Mouse (Mus musculus) R1 (cell line): ENCODE data around the gene Pdcd4.

Experiments
- DNase-seq: peaks from one replicate; pipeline ENCODE4 v3.0.0-alpha.2; 2018; ENCODE audit warnings: low read depth, low spot score

Gene Pdcd4

DNA sequence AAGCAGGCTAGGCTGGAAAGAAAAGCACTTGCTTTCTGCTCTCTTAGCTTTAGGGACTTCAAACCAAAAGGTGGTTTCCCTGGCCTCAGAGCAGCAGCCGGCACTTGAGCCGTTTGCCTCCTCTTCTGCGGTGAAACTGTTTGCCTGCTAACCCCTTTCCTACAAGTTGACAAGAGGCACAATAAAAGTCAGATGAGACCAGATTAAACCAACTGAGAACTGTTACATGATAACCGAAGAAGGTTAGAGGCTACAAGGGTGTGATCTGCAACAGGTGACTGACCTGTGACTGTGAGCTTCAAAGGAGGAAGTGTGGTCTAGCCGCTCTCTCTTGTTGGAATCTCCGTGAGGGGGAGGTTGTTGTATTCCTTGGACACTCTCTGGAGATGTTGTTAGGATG is 20.5 kb upstream of the Pdcd4 start:
- DNase-seq: no peak

DNA sequence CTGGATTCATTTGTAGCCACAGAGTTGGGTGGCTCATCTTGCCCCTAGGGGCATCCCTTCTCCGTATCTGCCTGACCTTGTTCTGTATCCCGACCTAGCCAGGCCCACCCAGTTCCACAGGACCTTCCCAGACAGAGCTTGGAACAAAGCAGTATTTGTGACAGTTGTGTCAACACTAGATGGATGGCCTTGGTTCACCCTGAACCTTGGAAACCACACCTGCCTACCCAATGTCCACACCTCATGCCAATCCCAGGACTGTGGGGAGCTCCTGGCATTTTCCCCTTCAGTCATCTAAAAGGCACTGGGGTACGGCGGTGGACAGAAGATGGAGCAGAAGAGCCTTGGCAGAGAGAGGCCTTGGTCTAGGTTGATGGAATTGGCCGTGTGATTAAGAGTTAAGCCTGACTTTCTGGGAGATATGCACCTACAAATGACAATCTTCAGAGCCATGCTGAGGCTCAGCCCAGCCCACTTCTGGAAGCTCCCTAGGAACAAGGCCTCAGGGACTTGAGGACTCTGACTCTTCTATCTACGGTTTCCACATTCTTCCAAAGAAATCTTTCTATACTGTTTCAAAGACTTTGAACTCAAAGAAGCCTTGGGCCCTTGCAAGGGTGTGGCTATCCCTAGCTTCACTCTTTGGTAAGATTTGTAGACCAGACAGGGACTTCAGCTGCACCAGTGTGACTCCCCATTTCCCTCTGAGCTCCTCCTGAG is 18.9 kb upstream of the Pdcd4 start:
- DNase-seq: no peak

DNA sequence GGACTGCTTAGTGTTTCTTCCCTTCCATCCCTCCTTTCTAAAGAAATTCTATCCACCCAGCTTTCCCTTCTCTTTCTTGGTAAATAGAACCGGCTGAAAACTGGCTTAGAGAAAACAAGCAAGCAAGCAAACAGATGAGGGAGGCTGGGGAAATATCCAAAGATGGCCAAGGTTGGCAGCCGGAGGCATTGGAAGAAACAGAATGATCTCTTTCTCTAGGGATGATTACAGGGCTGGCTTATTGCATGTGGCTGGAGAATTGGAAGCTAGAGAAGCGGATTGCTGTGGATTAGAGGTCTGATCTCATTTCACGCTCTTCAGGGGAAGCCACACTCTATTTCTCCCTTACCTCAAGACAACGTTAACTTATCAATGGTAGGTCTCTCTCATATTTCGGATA is 16.8 kb upstream of the Pdcd4 start:
- DNase-seq: no peak

DNA sequence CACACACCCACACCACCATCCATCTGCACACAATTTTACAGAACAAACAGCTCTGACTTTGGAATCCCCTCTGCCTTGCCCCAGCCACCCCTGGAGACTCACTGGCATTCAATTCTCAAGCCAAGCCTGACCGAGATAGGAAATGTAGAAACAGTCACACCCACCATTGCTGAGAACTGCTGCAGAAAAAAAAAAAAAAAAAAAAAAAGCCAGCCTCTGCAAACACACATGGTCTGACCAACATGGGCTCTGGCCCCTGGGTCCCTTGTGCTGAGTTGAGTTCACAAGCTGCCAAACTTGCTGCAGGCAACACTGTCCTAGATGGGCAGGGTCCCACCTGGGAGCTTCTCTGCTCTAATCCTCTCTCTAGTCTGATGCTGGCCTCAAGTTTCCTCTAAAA is 14.3 kb upstream of the Pdcd4 start:
- DNase-seq: no peak

DNA sequence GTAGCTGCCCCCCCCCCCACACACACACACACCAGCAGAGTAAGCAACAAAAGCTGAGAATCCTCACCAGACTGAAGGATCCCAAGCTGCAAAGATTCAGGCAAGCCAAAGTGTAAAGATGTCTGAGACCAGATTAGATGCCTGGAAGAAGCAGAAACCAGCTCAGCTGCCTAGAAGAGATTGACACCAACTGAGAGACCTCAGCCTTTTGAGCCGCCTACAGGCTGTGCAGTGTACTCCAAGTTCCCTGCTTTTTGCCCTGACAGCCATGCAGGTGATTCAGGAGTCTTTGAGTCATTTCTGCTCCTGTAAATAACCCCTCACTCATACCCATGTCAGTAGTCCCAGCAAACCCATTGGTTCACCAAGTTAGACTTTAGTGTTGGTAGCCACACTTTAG is 11.6 kb upstream of the Pdcd4 start:
- peak; percentile 27 for DNase-seq

DNA sequence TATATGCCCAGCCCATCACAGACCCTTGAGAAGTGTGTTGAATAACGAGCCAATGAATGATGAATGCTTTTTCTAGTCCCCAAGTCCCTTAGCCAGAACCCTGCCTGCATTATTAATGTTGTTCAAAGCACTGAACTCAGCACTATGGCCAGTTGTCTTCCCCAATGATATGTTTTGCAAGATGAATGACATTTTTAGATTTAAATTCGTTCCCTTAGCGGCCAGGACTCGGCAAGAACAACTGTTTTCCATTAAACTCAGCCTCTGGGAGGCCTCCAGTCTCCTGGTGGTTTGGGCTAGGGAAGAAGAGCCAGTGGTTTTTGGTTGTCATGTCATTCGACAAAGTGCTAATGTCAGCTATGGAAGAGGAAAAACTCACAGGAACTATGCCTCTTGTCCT is 10.2 kb upstream of the Pdcd4 start:
- no peak for DNase-seq

DNA sequence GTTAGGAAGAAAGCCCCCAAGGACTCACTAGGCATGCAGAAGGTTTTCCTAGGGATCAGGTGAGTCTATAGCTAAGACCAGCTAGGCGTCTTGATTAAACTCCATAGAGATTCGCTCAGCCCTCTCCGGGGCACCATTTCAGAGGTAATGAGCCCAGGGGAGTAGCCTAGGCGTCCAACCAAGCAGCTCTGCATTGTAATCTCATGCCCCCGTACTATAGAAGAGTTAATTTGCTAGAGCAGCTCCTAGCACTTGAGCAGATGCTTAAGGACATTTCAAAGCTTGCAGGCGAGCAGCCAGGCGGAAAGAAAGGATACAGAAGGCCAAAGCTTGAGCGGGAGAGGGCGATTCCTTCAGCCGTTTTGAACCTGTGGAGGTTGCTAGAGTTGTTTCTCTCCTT is 6.6 kb upstream of the Pdcd4 start:
- no peak for DNase-seq

DNA sequence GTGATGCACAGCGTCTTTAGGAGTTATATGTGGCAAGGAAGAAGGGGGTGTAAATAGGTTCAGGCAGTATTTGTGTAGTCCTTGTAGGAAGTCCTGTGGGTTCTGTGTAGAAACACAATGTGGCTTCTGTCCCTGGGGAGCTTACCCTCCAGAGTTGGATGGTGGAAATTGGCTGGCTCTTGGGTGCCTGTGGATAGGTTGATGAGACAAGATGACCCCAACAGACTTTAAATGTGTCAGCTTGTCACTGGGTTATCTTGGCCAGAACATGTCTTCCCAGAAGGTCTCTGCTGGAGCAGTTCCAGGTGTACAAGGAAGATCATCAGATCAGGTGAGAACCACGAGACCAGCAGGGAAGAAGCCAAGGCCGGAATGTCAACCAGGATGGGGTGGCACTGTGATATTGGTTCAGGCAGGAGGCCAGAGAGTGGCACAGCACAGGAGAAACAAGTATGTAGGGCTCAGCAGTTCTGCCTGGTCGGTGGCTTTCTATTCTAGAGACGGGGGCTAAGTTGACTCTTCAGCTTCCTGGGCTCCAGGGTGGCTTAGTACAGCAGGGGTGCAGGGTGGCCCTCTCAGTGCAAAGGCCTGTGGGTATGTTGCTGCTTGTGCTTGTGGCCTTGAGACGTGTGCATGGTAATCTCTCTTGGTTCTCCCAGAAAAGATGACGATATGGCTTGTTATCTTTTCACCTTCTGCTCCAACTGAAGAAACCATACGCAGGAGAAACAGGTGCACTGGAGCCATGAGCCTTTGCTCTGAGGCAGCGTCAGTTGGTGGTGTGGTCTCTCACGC is 5.3 kb upstream of the Pdcd4 start:
- no peak for DNase-seq

DNA sequence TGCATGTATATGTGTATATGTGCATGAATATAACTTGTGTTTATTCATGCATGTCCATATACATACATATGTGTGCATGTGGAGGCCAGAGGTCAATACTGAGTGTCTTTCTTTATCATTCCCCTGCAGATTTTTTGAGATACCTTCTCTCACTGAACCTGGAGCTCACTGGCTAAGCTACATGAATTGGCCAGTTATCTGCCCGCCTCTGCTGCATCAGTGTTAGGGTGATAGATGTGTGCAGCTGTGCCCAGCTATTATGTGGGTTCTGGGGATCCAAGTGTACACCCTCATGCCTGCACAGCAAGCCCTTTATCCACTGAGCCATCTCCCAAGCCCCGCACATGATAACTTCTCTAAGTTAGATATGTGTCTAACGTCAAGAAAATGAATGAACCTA is 4.2 kb upstream of the Pdcd4 start:
- DNase-seq: no peak

DNA sequence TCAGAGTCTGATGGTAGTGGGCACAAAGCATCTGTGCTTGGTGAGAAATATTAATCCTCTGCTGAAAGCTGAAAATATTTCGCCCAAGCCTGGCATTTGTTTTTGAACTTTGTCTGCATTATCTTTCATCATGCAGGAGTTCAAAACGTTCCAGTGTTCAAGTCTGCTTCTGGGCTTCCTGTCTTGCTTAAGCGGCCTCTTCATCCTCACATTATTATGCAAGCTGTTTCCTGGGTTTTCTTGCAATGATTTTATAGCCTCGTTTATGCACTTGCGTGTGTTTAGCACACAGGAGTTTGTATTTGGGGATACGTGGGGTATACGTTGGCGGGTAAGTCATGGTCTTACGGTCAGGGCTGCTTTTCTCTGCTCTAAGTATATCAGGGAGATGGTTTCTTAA is 3.7 kb upstream of the Pdcd4 start:
- no peak for DNase-seq

DNA sequence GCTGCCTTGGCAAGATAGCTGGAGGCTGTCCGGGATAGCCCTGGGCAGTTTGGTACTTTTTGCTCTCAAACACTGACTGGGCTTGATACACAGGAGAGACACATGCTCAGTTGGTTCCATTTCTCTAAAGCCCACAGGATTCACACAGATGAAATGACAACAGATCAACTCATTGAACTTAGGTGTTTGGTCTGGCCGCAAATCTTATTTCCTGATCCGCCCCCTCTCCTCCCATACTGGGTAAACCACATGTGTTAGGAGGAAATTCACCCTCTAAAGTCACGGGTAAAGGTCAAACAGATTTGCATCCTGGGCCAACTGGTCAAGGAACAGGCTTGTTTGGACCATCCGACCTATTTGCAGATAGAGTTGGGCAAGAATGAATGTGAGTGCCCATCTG is 2.5 kb upstream of the Pdcd4 start:
- DNase-seq: no peak

DNA sequence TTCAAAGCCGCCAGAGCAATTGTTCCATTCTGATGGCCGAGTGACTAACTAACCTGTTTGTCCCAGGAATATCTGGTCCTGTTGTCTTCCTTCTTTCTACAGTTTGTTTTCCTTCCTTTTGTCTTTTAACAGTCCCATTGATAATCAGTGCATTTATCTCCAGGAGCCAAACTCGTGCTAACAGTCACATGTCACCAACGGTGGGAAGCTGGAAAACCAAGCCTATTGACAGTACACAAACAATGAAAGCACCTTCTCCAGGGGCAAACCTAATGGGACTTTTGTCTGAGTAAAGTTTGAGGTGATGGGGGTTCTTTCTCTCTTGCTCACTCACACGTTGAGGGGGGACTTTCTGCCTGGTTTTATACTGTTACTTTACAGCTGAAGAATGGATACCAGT is 1.8 kb upstream of the Pdcd4 start:
- no peak for DNase-seq

DNA sequence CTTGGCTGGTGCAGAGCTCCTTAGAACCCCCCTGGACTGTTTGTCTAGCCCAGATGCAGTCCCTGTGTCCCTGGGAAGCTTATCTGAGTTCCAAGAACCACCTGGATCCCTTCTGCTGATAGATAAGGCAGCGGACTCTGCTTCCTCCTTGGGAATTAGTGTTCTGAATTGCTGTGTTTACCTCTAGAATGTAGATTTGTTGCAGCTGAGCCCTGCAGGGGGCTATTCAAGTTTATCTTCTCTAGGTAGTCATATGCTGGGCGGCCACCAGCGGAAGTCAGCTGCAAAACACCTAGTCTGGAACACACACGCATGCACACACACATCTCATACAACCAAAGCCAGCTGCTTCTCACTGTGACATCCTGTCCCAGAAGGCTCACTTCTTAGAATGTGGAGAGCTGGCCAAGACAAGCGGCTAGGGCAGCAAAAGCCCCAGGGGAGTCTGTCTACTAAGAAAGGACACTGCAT is 1.2 kb upstream of the Pdcd4 start:
- DNase-seq: peak; percentile 30

DNA sequence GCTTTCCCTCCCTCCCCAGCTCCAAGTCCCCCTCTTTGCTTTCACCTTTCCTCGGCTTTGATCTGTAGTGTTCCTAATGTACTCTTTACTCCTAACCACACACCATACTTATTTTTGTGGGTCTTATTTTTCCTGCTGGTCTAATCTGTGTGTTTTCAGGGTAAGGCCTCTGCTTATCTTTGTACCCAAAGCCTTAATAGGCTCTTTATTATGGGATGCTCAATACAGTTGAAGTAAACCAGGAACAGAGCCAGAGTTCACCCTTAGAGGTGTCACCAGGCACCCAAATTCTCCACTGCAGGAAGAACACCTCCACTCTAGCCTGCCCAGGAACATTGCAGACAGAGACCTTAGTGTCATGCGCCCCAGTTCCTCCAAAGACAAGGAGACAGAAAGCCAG is 462 bp upstream of the Pdcd4 start:
- DNase-seq: no peak

DNA sequence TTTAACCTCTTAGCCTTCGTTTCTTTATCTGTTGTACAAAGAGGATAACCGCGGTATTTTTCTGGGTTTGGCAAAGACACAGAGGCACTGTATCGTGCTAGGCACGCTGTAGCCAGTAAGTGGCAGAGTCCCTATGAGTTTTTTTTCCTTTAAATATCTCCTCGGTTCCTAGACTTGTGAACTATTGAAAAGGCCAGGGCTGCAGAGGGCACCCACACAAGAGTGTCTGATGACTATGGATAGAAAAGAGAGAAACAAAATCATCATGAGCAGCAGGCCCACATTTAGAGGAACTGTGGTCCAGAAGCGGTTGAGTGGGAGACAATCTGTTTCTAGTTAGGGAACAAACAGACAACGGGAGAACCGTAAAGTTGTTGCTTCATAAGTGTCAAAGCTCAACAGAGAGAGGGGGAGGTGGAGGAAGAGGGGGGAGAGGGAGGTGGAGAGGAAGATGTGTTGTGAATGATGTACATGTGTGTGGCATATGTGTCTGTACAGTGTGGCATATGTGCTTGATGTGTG is 868 bp downstream of the Pdcd4 start:
- no peak for DNase-seq

DNA sequence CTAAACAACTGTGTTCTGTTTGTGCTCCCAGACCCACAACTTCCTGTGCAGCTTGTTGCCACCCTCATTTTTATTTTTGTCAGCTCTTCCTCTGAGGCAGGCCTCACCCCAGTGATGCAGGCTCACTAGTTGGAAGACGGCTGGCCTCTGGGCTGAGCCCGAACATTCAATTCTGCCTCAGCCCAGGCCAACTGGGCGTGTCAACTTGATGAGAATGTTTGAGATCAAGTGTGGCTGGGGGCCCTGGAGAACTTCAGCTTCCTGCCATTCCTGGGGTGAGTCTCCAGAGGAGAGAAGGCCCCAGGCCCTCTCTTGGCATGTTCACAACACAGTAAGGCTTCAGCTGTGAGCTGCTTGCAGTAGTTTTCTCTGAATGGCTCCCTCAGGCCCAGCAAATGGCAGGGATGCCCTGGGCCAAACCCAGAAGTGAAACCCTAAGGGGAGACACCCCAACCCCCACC is 1.7 kb downstream of the Pdcd4 start:
- no peak for DNase-seq

DNA sequence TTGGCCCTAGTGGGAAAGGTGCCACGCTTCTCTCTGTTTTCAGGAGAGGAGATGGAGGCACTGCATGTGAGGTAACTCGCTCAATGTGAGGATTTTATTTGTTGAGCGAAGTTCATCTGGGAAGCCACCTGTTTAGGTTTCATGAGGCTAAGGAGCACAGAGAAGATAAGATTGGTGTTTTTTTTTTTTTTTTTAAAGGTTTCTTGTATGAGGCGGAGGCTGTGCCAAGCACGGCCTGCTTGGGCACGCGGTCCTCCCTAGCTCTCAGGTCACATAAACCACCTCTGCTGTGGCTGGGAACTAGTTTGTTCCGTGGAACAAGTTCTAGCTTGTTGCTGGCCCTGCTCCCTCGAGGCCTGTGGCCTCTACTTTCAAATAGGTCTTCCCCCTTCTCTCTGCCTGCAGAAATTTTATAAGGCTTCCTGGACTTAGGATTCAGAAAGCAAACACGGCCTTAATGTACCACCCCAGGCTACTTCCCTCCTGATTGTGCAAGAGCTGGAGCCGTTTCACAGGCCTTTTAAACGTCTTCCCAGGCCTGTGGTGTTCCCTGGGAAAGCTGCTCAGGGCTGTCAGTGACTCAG is 2.6 kb downstream of the Pdcd4 start:
- no peak for DNase-seq

DNA sequence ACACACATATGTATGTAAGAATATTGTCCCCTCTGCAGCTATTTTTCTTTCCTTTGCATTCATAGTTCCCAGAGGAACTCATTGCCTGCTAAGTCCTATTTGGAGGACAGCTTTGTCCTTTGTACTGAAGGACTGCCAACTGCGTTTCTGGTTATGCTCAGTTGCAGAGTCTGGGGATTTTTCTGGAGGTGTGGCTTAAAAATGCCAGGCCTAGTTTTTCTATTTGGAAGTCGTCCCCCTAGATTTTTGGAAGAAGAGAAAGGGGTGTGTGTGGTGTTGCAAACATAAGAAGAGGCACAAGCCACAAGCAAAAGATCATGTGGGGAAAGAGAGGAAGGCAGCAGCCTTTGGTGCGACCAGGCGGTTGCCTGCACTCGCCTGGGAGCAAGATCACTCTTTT is 6.0 kb downstream of the Pdcd4 start:
- no peak for DNase-seq

DNA sequence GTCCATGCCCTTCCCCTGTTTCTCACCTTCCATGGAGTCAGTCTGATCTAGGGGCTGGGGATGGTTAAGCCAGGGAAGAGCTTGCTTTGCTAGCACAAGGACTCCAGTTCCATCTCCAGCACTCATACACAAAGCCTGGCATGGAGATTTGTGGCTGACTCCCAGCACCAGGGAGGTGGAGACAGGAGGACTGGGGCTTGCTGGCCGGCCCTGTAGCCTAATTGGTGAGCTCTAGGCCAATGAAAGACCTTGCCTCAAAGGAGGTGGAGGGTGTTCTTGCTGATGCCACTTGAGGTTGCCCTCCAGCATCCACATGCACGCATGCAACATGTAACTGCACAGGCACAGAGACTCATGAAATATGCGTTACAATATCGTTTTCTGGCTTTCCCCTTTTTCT is 6.5 kb downstream of the Pdcd4 start:
- DNase-seq: no peak

DNA sequence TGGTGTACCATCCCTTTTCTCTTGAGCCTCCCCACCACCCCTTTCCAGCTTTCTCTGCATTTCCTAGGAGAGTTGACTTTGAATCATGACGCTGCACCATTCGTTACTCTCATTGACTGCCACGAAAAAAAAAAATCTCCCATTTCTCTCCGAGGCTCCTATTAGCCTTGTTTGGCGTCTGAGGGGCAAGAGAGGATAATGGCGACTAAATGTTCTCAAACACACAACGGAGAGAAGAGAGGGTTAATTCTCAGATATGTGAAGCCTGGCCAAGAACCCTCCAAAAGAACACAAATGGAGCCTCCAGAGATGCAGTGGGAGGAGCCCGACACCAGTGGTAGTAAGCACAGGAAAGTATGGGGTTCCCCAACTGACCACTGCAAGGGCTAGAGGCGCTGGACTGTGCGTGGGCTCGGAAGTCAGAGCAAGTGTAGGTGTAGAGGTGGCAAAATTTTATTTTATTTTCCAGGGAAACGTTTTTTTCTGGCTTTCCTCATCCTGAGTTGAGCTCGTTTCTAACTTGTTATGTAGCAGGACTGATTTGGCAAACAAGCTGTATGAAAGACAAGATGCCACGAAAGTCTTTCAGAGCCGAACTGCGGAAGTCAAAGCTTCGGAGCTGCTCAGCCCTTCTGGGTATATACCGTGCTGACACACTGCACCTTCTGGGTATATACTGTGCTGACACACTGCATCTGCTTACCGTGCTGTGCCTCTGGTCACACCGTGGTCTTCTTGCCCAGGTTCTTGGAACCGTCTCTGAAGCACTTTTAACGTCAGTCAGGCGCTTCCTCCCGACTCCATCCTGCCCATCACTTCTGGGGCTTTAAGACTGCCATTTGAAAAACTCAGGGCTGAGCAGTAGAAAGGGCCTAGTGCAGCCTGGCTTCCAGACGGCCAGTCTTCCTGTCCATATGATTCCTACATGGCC is 7.2 kb downstream of the Pdcd4 start:
- no peak for DNase-seq

DNA sequence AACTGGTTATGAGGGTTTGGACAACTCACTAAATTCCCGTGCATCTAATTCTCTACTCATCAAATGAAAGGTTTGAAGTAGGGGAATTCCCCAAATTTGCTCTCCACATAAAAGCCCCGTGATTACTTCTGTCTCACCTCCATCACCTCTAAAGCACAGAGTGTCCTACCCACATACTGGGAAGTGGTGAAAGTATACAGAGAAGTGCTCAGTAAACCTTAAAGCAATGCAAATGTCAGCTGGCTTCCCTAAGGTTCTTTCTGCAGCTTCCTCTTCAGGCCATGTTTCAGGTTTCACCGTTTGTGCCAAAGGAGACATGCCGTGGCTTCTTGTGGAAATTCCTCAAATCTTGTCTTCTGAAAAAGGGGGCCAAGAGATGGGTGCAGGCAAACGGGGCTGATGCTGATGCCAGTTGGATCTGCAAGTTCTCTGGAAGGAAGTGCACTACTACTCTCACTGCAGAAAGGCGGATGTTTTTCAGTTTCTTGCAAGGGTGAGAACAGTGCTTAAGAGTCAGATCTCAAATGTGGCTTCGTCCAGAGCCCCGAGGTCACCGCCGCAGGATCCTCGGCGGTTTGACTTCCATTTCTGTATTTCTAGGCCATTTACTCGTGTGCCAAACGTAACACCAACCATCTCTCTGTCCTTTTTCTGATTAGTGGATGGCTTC is 8.0 kb downstream of the Pdcd4 start:
- DNase-seq: no peak
